Mouse (Mus musculus) CH12.LX (cell line): ENCODE measurements around the gene Cd7. TPM values are rescaled to one million over a fixed set of nuclear protein-coding genes. Genes with fewer than 3 reads are reported as not detected.

ENCODE experiments used
- DNase-seq: peaks from one replicate; pipeline ENCODE4 v3.0.0-alpha.2; 2013; ENCODE audit errors: extremely low read depth
- H3K27ac ChIP-seq: 2 replicates; pipeline ENCODE4 v1.5.1; 2012; ENCODE audit warnings: low read depth, mild to moderate bottlenecking, control low read depth, moderate library complexity; ENCODE audit not compliant: insufficient read depth
- H3K27me3 ChIP-seq: replicated peaks from 2 replicates; pipeline ENCODE3; 2012; ENCODE audit warnings: inconsistent platforms
- H3K36me3 ChIP-seq, 2 experiments: replicated peaks in 1 of 2; 2 replicates each; pipeline versions ENCODE3 to v1.6.1; 2012; ENCODE audit warnings: inconsistent platforms in 1 of 2, low read length in 1 of 2, mild to moderate bottlenecking in 1 of 2, mixed read lengths in 1 of 2, moderate library complexity in 1 of 2; ENCODE audit not compliant: control insufficient read depth in 1 of 2, insufficient read depth in 1 of 2
- H3K4me1 ChIP-seq, 2 experiments: 2 replicates each; pipeline ENCODE4 v1.6.1; 2012; ENCODE audit warnings: inconsistent platforms in 1 of 2, moderate library complexity in 1 of 2; ENCODE audit not compliant: insufficient read depth in 2 of 2, control insufficient read depth in 1 of 2
- H3K4me2 ChIP-seq: 2 replicates; pipeline ENCODE4 v1.6.1; 2012; ENCODE audit warnings: low read depth, mild to moderate bottlenecking, control low read depth; ENCODE audit not compliant: poor library complexity, insufficient read depth, severe bottlenecking
- H3K4me3 ChIP-seq, 3 experiments: fragments of 150-350 bp in 1 of 3; sonication (generic) in 1 of 3; replicated peaks in 1 of 3; 2 replicates each; pipeline versions ENCODE3 to v1.5.1; 2011 to 2012; ENCODE audit warnings: low read depth in 2 of 3, low read length in 2 of 3, mild to moderate bottlenecking in 2 of 3, moderate library complexity in 2 of 3, control low read depth in 1 of 3, improper control_type of control experiment in 1 of 3, inconsistent platforms in 1 of 3, mixed read lengths in 1 of 3; ENCODE audit not compliant: poor library complexity in 1 of 3
- H3K79me2 ChIP-seq: replicated peaks from 2 replicates; pipeline ENCODE4 v1.6.1; 2012; ENCODE audit warnings: mild to moderate bottlenecking, moderate library complexity; ENCODE audit not compliant: control insufficient read depth, poor library complexity, insufficient read depth, severe bottlenecking; ENCODE audit errors: extremely low read depth
- H3K9ac ChIP-seq: 2 replicates; pipeline ENCODE4 v1.6.1; 2012; ENCODE audit warnings: low read depth, mild to moderate bottlenecking, control low read depth, moderate library complexity; ENCODE audit not compliant: insufficient read depth
- H3K9me3 ChIP-seq: replicated peaks from 2 replicates; pipeline ENCODE3; 2012; ENCODE audit warnings: low read length, inconsistent platforms, mixed read lengths
- E2F4 ChIP-seq: IDR thresholded peaks from 2 replicates; pipeline ENCODE4 v1.6.1; 2011; ENCODE audit warnings: low read depth, low read length, improper control_type of control experiment; ENCODE audit not compliant: insufficient replicate concordance
- ETS1 ChIP-seq: conservative IDR thresholded peaks from 2 replicates; pipeline ENCODE4 v1.6.1; 2012; ENCODE audit warnings: low read depth, mild to moderate bottlenecking, inconsistent platforms, low read length, improper control_type of control experiment, moderate library complexity
- GABPA ChIP-seq: IDR thresholded peaks from 2 replicates; pipeline ENCODE4 v1.6.1; 2012; ENCODE audit warnings: low read depth, low read length, improper control_type of control experiment, inconsistent platforms; ENCODE audit not compliant: insufficient replicate concordance
- KAT2A ChIP-seq: IDR thresholded peaks from 2 replicates; pipeline ENCODE4 v1.6.1; 2012; ENCODE audit warnings: low read length, improper control_type of control experiment, inconsistent platforms; ENCODE audit not compliant: insufficient replicate concordance
- MYC ChIP-seq: IDR thresholded peaks from 2 replicates; pipeline ENCODE4 v1.6.1; 2011; ENCODE audit warnings: low read depth, mild to moderate bottlenecking, improper control_type of control experiment, low read length
- PAX5 ChIP-seq: IDR thresholded peaks from 2 replicates; pipeline ENCODE4 v1.6.1; 2012; ENCODE audit warnings: low read length, inconsistent platforms, mixed read lengths
- POLR2AphosphoS2 ChIP-seq: IDR thresholded peaks from 2 replicates; pipeline ENCODE4 v1.6.1; 2011; ENCODE audit warnings: low read depth, low read length, improper control_type of control experiment
- TBP ChIP-seq: conservative IDR thresholded peaks from 2 replicates; pipeline ENCODE4 v1.6.1; 2011; ENCODE audit warnings: low read depth, low read length, improper control_type of control experiment
- ZKSCAN1 ChIP-seq: IDR thresholded peaks from 2 replicates; pipeline ENCODE4 v1.6.1; 2012; ENCODE audit warnings: low read depth, inconsistent platforms, low read length, improper control_type of control experiment, borderline replicate concordance
- ZMIZ1 ChIP-seq: IDR thresholded peaks from 2 replicates; pipeline ENCODE4 v1.6.1; 2012; ENCODE audit warnings: low read depth, mild to moderate bottlenecking, inconsistent platforms, low read length, improper control_type of control experiment
- dilution Hi-C: fragments of 300-500 bp; cut with MboI; formaldehyde crosslinking; loops from 2 replicates; pipeline ENCODE4 v1.14.3; 2020; ENCODE audit warnings: low sequenced_read_pairs; ENCODE audit not compliant: extremely low pct_unique_long_range_greater_than_20kb, extremely low pct_ligation_motif_present
- in situ Hi-C: fragments of 300-500 bp; cut with MboI; formaldehyde crosslinking; loops from 3 replicates; pipeline ENCODE4 v1.14.3; 2019; ENCODE audit warnings: low sequenced_read_pairs, low pct_ligation_motif_present, low pct_unique_long_range_greater_than_20kb, mixed read lengths
- polyA plus RNA-seq: library from polyadenylated mRNA; unstranded; fragments of >175 nt; gene quantifications from 2 replicates; pipeline ENCODE4 v1.2.1, GENCODE M21; 2012; ENCODE audit warnings: low read depth; ENCODE audit not compliant: insufficient read length
- total RNA-seq, 2 experiments: library from RNA; depleted of rRNA; stranded (reverse); fragments of 300-350 nt in 1 of 2; fragments of >200 nt in 1 of 2; gene quantifications; 2 replicates each; pipeline ENCODE4 v1.2.3; 2012 to 2014

The Cd7 gene
- total and polyA plus RNA-seq, 3 experiments = 0.82 to 2.7 (median 1.0) TPM

DNA sequence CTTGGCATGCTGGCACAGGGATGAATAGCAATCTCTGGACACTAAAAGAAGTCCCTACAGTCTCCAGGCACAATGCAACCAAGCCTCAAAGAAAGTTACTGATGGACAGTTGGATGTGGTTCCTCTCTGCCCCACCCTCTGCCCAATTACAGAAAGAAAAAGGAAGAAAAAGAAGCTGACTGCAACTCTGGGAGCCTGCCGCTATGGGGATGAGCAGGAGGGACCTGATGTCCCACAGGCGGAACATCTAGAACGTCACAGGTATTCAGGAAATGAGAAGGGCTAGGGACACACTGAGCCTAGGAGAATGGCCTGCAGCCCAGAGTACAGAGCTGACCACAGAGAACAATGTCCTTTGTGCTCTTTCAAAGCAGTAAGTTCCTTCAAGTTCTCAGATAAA, 43.0 kb upstream of the Cd7 start:
- H3K9ac ChIP-seq = no peak overlapping the region
- dilution Hi-C loops (no loop called here), in situ Hi-C loops (loop anchor here (5.0 kb wide), 1 partner anchor 40 kb away; no protein-coding TSS in a partner anchor)
- peaks cover 6 to 28% of the 10 kb centered on the region in 2 experiments for H3K4me1 ChIP-seq
- no peak overlapping the region for H3K27ac ChIP-seq
- H3K36me3 ChIP-seq = no peaks in the 10 kb centered on the region
- H3K4me2 ChIP-seq = peak overlapping the region; percentile 80
- peak; percentile 9 for DNase-seq
- H3K4me3 ChIP-seq = no peak overlapping the region
- H3K9me3 ChIP-seq = no peaks in the 10 kb centered on the region
- H3K79me2 ChIP-seq = no peaks in the 10 kb centered on the region
- TF ChIP-seq GABPA (no peak), MYC (no peak)
- H3K27me3 ChIP-seq = peaks cover 2% of the 10 kb centered on the region

DNA sequence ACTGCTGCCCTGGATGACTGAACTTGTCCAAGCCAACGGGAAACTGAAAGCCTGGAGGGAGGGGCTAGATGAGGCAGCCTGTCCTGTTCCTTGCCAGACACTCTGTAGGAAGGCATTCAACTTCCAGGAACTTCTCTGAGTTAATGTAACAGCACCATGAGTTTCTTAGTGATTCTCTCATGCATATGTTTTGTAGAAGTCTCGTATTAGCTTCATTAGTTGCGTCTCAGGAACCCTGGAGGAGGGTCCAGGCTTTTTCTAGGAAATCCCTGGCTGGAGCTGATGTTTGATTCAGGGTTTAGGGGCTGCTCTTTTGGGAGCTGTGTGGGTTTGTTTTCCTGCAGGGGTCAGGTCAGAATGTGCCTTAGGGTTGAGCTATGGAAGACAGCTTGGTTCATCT, 41.9 kb upstream of the Cd7 start, which contains the start of gene Sectm1a:
Gene Sectm1a (minus strand): TSS at position 101 of the 400 bp plus-strand sequence.
- H3K9ac ChIP-seq = no peak within 1 kb of the TSS
- DNase-seq = no peak
- H3K27ac ChIP-seq = no peak within 1 kb of the TSS
- H3K4me2 ChIP-seq = no peak within 1 kb of the TSS
- H3K4me1 ChIP-seq = peaks cover 6 to 25% of the 10 kb centered on the region in 2 experiments
- H3K4me3 ChIP-seq = no peak within 1 kb of the TSS
- H3K9me3 ChIP-seq = no peaks in the 10 kb centered on the region
- TF ChIP-seq POLR2AphosphoS2 (no peak), KAT2A (no peak), E2F4 (no peak)
- no peaks in the 10 kb centered on the region for H3K79me2 ChIP-seq
- H3K36me3 ChIP-seq = no peaks in the 10 kb centered on the region
- dilution Hi-C loops (no loop called here), in situ Hi-C loops (loop anchor here (5.0 kb wide), 1 partner anchor 41 kb away; no protein-coding TSS in a partner anchor)
- H3K27me3 ChIP-seq = peaks cover 5% of the 10 kb centered on the region

GRCm38 (mm10) chr11:121080330-121080729, 41.1 kb upstream of the Cd7 start:
- no peak overlapping the region for H3K9ac ChIP-seq
- H3K36me3 ChIP-seq = no peaks in the 10 kb centered on the region
- H3K4me3 ChIP-seq = no peak overlapping the region
- no peak for DNase-seq
- H3K9me3 ChIP-seq = no peaks in the 10 kb centered on the region
- no peak overlapping the region for H3K4me2 ChIP-seq
- no peaks in the 10 kb centered on the region for H3K79me2 ChIP-seq
- peaks cover 6 to 23% of the 10 kb centered on the region in 2 experiments for H3K4me1 ChIP-seq
- dilution Hi-C loops = no loop called here
- TF ChIP-seq ZKSCAN1 (no peak), ZMIZ1 (no peak), ETS1 (no peak), PAX5 (no peak), TBP (no peak)
- H3K27ac ChIP-seq = no peak overlapping the region
- peaks cover 5% of the 10 kb centered on the region for H3K27me3 ChIP-seq
- in situ Hi-C loops = loop anchor here (5.0 kb wide), 1 partner anchor 42 kb away; no protein-coding TSS in a partner anchor
